Mouse (Mus musculus) limb, embryonic 12.5 days (tissue): Measurements from ENCODE around the gene Ralb. TPM values are rescaled to one million over a fixed set of nuclear protein-coding genes. Genes with fewer than 3 reads are reported as not detected.

Source experiments
- ATAC-seq: fragments of 200-750 bp; cut with Nextera tagmentation; 2 replicates; pipeline ENCODE4 v1.8.0; 2017; ENCODE audit warnings: low read depth, moderate TSS enrichment; ENCODE audit not compliant: insufficient number of reproducible peaks, insufficient read depth, low FRiP score, low TSS enrichment
- H3K27ac ChIP-seq: fragments of 300-500 bp; sonication (generic); 2 replicates; pipeline ENCODE4 v1.5.1; 2016; ENCODE audit warnings: mild to moderate bottlenecking, moderate library complexity
- H3K27me3 ChIP-seq: fragments of 300-500 bp; sonication (generic); 2 replicates; pipeline ENCODE4 v1.6.1; 2016; ENCODE audit warnings: mild to moderate bottlenecking, moderate library complexity
- H3K36me3 ChIP-seq: fragments of 300-500 bp; sonication (generic); 2 replicates; pipeline ENCODE4 v1.6.1; 2016; ENCODE audit warnings: mild to moderate bottlenecking, moderate library complexity
- H3K4me1 ChIP-seq: fragments of 300-500 bp; sonication (generic); replicated peaks from 2 replicates; pipeline ENCODE4 v1.6.1; 2016
- H3K4me2 ChIP-seq: fragments of 300-500 bp; sonication (generic); 2 replicates; pipeline ENCODE4 v1.6.1; 2016; ENCODE audit warnings: mild to moderate bottlenecking, moderate library complexity
- H3K4me3 ChIP-seq: fragments of 300-500 bp; sonication (generic); replicated peaks from 2 replicates; pipeline ENCODE4 v1.5.1; 2016; ENCODE audit warnings: mild to moderate bottlenecking
- H3K9ac ChIP-seq: fragments of 300-500 bp; sonication (generic); replicated peaks from 2 replicates; pipeline ENCODE4 v1.6.1; 2016; ENCODE audit warnings: mild to moderate bottlenecking, moderate library complexity
- H3K9me3 ChIP-seq: fragments of 300-500 bp; sonication (generic); 2 replicates; pipeline ENCODE4 v1.6.1; 2016; ENCODE audit warnings: mild to moderate bottlenecking, moderate library complexity
- WGBS: fragments of 180-500 bp; shearing (Covaris S2); methylation state at CpG from one replicate; pipeline ENCODE4 v1.1.7; 2016; 5-methylcytosine and 5-hydroxymethylcytosine counted together
- polyA plus RNA-seq: library from polyadenylated mRNA; unstranded; fragments of >200 nt; fragmentation: Nextera tagmentation; extraction: Ambion mirVana; gene quantifications from 2 replicates; pipeline ENCODE4 v1.2.1, GENCODE M21; 2016

The Ralb gene
- polyA plus RNA-seq, 1 experiment from 2014 or later, result 112 TPM

DNA sequence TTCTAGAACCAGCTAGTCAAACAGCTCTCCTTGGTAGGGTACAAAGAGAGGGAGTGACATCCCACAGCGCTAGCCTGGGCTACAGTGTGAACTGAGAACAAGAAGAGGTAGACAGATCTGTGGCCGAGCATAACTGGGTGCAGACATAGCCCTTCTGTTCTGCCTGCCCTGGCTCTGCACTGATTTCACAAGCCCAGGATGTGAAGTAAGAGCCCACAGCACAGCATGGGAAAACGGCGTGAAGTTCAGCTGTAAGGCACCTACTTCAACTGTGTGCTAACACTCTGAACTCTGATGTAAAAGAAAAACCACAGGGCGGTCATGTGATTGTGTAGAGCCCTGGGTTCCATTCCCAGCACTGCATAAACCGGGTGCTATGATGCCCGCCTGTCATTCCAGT lies 29.9 kb downstream of the Ralb start:
- Histone ChIP-seq H3K9ac (no peak overlapping the region), H3K4me1 (no peaks in the 10 kb centered on the region), H3K36me3 (peaks cover 49% of the 10 kb centered on the region), H3K27ac (no peak overlapping the region), H3K4me2 (no peak overlapping the region), H3K27me3 (no peaks in the 10 kb centered on the region), H3K4me3 (no peak overlapping the region), H3K9me3 (no peaks in the 10 kb centered on the region)
- no peak for ATAC-seq
- 91% methylated on average over 7 of the region's 7 CpGs for WGBS

DNA sequence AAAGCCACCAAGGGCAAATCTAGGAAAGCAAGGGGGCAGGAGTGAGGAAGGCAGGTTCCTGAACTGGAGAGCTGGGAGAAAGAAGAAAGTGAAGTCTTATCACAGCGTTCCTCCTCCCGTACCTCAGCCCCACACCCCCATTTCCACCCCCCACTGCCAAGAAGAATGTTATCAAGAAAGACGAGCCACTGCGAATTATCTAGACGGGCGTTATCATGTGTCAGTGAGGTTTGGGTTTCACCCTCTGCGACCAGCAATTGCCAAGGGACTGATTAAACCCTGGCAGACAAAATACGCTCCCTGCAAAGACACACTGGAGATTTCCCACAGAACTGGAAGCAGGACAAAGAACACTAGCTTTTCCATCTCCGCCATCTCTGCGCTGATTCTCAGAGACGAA lies 31.9 kb downstream of the Ralb start:
- Histone ChIP-seq H3K9ac (no peak overlapping the region), H3K9me3 (no peaks in the 10 kb centered on the region), H3K4me3 (no peak overlapping the region), H3K36me3 (peaks cover 56% of the 10 kb centered on the region), H3K4me2 (no peak overlapping the region), H3K27ac (no peak overlapping the region), H3K27me3 (no peaks in the 10 kb centered on the region), H3K4me1 (no peaks in the 10 kb centered on the region)
- WGBS, result 70% methylated on average over 11 of the region's 11 CpGs
- no peak for ATAC-seq

DNA sequence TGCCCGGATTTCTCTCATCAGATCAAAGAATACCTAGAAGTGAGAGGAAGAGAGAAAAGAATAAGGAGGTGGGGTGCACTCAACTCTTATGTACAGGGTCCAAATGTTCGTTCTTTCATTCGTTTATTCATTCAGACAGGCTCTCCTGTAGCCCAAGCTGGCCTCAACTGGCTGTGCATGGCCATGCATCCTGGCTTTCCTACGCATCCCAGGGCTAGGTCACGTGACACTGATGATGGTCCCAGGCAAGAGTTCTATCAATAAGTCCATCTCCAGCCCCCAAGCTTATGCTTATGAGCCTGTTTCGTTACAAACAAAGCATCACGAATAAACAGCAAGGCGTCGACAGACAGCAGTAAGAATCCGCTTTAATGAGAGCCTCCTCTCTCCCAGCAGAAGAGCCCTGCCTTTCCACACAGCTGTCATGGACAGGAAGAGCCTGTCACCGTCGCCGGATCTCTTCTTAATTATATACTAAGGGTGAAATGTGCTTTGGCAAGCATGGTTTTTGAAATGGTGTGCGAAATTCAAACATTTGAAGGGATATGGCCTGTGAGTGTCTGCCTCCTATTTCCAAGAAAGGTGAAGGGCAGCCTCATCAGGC lies 32.7 kb downstream of the Ralb start:
- 65% methylated on average over 14 of the region's 14 CpGs for WGBS
- no peak overlapping the region for H3K4me2 ChIP-seq
- no peak overlapping the region for H3K27ac ChIP-seq
- H3K36me3 ChIP-seq, result peaks cover 49% of the 10 kb centered on the region
- H3K4me1 ChIP-seq, result no peaks in the 10 kb centered on the region
- no peaks in the 10 kb centered on the region for H3K27me3 ChIP-seq
- H3K9ac ChIP-seq, result no peak overlapping the region
- H3K9me3 ChIP-seq, result no peaks in the 10 kb centered on the region
- no peak for ATAC-seq
- H3K4me3 ChIP-seq, result no peak overlapping the region

- 43% methylated on average over 2 of the region's 2 CpGs for WGBS
Measured at GRCm38 (mm10) chr1:119463386-119463785, 41.2 kb downstream of the Ralb start.

DNA sequence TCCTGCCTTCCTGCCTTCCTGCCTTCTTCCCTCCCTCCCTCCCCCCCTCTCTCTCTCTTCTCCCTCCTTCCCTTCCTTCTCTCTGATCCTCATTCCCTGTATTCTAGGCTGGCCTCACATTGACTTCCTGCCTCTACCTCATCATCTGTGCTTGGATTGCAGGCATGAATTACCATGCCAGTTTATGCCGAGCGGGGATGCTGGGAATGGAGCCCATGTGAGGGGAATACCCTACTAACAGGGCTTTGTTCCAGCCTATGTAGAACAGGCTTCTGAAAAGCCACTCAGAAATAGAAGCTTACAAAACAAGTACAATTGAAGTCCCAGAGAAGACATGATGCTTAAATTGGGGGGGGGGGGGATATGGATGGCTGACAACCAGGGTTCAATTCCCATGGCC lies 44.5 kb downstream of the Ralb start:
- Histone ChIP-seq H3K9ac (no peak overlapping the region), H3K4me1 (peaks cover 26% of the 10 kb centered on the region), H3K9me3 (no peaks in the 10 kb centered on the region), H3K36me3 (no peaks in the 10 kb centered on the region), H3K27me3 (peaks cover 5% of the 10 kb centered on the region; the same call in 1 of the 2 replicates), H3K4me2 (no peak overlapping the region), H3K27ac (no peak overlapping the region), H3K4me3 (no peak overlapping the region)
- no peak for ATAC-seq
- 86% methylated on average over 2 of the region's 2 CpGs for WGBS

More at GRCm38 (mm10) chr1:119463386-119463785, 41.2 kb downstream of the Ralb start:
- Histone ChIP-seq H3K4me1 (0 out of 2 replicates have a peak, but pooled peaks cover 5% of the 10 kb centered on the region), H3K27ac (no peak overlapping the region), H3K27me3 (no peaks in the 10 kb centered on the region), H3K9ac (no peak overlapping the region), H3K9me3 (no peaks in the 10 kb centered on the region), H3K36me3 (no peaks in the 10 kb centered on the region), H3K4me3 (no peak overlapping the region), H3K4me2 (no peak overlapping the region)
- no peak for ATAC-seq

DNA sequence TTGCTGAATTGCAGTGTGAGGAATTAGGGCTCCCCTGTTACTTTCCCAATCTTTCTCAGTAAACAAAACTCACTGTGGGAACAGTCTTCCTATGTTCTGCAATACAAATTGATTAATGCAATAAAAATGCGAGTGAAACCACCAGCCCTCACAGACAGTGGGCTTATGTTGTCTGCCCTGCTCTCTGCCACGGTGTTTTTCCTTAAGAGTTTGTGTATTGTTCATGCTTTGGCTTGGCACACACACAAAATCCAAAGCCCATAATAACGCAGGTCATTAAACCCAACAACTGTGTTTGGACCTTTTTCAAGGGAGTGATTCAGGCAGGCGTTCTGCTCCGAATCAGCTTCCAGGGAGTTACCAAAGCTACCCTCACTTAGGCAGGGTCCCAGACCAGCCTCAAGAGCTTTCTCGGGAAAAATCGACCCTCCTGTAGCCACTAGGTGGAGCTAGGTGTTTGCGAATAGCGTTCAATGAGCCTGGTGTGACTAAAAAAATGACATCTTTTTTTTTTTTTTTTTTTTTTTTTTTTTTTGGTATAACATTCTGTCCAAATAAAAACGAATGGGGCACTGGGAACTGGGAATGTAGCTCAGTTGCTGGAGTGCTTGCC lies 46.5 kb downstream of the Ralb start:
- peak overlapping the region; percentile 54 for H3K4me2 ChIP-seq
- H3K4me1 ChIP-seq, result peaks cover 26% of the 10 kb centered on the region
- 0 out of 2 replicates have a peak overlapping the region, but pooled peaks have one; percentile 84 for H3K27ac ChIP-seq
- ATAC-seq, result peak; percentile 6; the same call in 1 of the 2 replicates
- no peaks in the 10 kb centered on the region for H3K36me3 ChIP-seq
- no peak overlapping the region; the same call in 1 of the 2 replicates for H3K4me3 ChIP-seq
- H3K9me3 ChIP-seq, result no peaks in the 10 kb centered on the region
- 10% methylated on average over 10 of the region's 10 CpGs for WGBS
- peaks cover 12% of the 10 kb centered on the region; the same call in 1 of the 2 replicates for H3K27me3 ChIP-seq
- H3K9ac ChIP-seq, result no peak overlapping the region

DNA sequence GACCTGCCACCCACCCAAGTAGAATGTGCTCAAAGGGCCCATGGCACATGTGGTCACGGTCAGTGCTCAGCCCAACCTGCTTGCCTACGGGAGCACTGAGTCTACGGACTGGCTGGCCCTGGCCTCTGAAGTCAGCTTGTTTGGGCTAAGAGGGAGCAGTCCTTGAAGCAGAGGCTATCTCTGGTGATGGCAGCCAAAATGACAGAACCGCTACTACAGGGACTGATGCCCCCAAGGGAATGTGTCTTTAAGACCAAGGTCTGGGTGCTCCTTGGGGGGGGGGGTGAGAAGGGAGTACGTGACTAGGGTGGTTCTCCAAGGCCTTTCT lies 47.1 kb downstream of the Ralb start:
- H3K4me1 ChIP-seq, result peaks cover 26% of the 10 kb centered on the region
- no peaks in the 10 kb centered on the region for H3K36me3 ChIP-seq
- H3K27ac ChIP-seq, result peak overlapping the region; percentile 84
- peaks cover 12% of the 10 kb centered on the region; the same call in 1 of the 2 replicates for H3K27me3 ChIP-seq
- ATAC-seq, result peak; percentile 48; the same call in 1 of the 2 replicates
- H3K4me2 ChIP-seq, result peak overlapping the region; percentile 54
- 19% methylated on average over 5 of the region's 5 CpGs for WGBS
- H3K4me3 ChIP-seq, result peak overlapping the region; percentile 17
- H3K9ac ChIP-seq, result no peak overlapping the region
- H3K9me3 ChIP-seq, result no peaks in the 10 kb centered on the region

DNA sequence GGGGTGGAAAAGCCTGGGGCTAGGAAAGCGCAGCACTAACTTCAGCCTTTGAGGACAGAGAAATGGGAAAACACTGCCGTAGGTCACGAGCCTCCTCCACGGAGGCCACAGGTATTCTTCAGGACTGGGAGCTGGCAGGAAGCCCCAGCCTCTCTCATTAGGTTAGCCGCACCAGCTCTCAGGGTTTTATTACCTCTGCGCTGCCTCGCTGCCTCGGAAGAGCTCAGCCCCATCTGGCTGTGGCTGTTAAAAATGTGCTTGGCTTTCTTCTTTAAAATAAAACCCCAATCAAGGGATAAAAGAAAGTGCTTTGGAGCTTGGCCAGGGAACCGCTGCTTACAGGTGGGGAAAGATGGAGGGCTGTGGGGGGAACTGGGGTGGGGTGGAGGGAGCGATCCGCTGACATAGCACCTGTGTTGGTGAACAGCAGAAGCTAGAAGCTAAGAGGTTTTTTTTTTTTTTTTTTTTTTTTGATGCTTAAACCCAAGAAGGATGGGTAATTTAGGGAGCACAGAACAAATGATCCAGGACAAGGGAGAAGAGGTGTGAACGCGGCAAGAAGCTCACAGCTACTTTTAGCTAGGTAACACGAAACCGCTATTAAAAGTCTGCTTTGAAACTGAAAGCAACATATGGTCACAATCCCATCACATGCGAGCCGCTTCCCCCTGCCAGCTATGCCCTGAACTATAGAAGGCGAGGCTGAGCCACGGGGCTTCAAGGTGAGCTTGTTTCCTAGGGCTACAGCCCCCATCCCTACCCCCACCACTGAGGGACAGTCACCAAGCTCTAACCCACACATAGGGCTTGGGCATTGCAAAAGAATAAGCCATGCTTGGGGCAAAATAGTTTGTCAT lies 47.7 kb downstream of the Ralb start:
- H3K4me3 ChIP-seq, result peak overlapping the region; percentile 17
- peak; percentile 71 for ATAC-seq
- peaks cover 27% of the 10 kb centered on the region for H3K4me1 ChIP-seq
- H3K9ac ChIP-seq, result no peak overlapping the region
- H3K27me3 ChIP-seq, result peaks cover 12% of the 10 kb centered on the region; the same call in 1 of the 2 replicates
- no peaks in the 10 kb centered on the region for H3K9me3 ChIP-seq
- no peaks in the 10 kb centered on the region for H3K36me3 ChIP-seq
- peak overlapping the region; percentile 84 for H3K27ac ChIP-seq
- peak overlapping the region; percentile 54 for H3K4me2 ChIP-seq
- 2% methylated on average over 19 of the region's 19 CpGs for WGBS

DNA sequence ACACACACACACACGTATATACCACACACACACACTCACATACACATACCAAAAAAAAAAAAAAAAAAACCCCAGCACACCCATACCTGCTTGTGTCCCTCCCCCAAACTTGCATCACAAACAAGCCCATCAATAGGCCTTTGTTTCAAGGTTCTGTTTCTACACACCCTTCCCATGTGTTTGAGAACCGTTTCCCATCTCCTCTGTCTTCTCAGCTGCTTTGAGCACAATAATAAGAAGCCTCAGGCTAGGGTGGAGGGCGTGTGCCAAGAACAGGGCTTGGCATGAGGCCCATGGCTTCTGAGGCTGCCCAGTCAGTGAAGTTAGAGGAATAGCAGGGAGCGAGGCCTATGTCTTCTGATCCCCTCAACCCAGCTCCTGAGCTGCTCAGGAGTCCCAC lies 50.9 kb downstream of the Ralb start:
- H3K9ac ChIP-seq, result no peak overlapping the region
- no peaks in the 10 kb centered on the region for H3K9me3 ChIP-seq
- WGBS, result 65% methylated on average over 3 of the region's 4 CpGs
- H3K27me3 ChIP-seq, result peaks cover 12% of the 10 kb centered on the region; the same call in 1 of the 2 replicates
- no peak overlapping the region for H3K27ac ChIP-seq
- no peaks in the 10 kb centered on the region for H3K36me3 ChIP-seq
- H3K4me2 ChIP-seq, result no peak overlapping the region
- no peak for ATAC-seq
- H3K4me3 ChIP-seq, result no peak overlapping the region
- H3K4me1 ChIP-seq, result peaks cover 32% of the 10 kb centered on the region

DNA sequence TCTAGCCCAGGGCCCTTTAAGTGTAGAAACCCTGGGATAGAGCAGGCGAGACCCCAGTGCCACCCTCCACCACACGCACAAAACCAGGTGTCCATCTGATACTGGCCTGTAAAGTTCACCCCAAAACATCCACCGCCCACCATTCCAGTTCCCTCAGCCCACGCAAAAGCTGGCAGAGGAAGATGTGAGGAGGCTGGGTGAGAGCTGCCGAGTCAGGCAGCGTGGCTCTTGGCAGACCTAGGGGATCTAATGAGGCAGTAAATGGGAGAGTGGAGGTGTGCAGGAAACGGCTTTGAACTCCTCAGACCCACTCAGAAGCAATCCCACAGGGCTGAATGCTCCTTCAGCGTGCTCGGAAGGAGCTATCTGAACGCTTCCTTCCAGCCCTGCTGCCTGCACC lies 53.2 kb downstream of the Ralb start:
- WGBS, result 49% methylated on average over 10 of the region's 10 CpGs
- no peaks in the 10 kb centered on the region for H3K36me3 ChIP-seq
- no peak overlapping the region for H3K4me3 ChIP-seq
- no peak overlapping the region for H3K4me2 ChIP-seq
- no peak overlapping the region for H3K27ac ChIP-seq
- ATAC-seq, result no peak
- H3K27me3 ChIP-seq, result peaks cover 12% of the 10 kb centered on the region; the same call in 1 of the 2 replicates
- H3K9ac ChIP-seq, result no peak overlapping the region
- H3K9me3 ChIP-seq, result no peaks in the 10 kb centered on the region
- H3K4me1 ChIP-seq, result peaks cover 14% of the 10 kb centered on the region

- no peaks in the 10 kb centered on the region for H3K36me3 ChIP-seq
- no peaks in the 10 kb centered on the region for H3K9me3 ChIP-seq
- ATAC-seq, result no peak
- no peak overlapping the region for H3K9ac ChIP-seq
- H3K4me1 ChIP-seq, result peaks cover 8% of the 10 kb centered on the region
- no peak overlapping the region for H3K27ac ChIP-seq
- 74% methylated on average over 10 of the region's 10 CpGs for WGBS
- peaks cover 9% of the 10 kb centered on the region; the same call in 1 of the 2 replicates for H3K27me3 ChIP-seq
- H3K4me3 ChIP-seq, result no peak overlapping the region
- no peak overlapping the region for H3K4me2 ChIP-seq
Measured at GRCm38 (mm10) chr1:119450651-119451345, 53.8 kb downstream of the Ralb start.
